Mouse (Mus musculus): ENCODE measurements at regions not wholly inside any gene's neighbourhood (a gene's known extent, or its start where the extent isn't known, plus 50 kb on each side); places are given as distances from the start of the nearest gene placed in this dataset.

GRCm38 (mm10) chr3:119895141-119895540, 110.9 kb upstream of the Ptbp2 start:
- no peak for TF ChIP-seq POLR2A (IDR thresholded peaks at IDR 0.05; ENCODE audit: borderline replicate concordance, extremely low read depth, insufficient read depth, insufficient read length, poor library complexity, severe bottlenecking)
- no peak for TF ChIP-seq CTCF (IDR thresholded peaks at IDR 0.05; ENCODE audit: borderline replicate concordance, extremely low read depth, insufficient read depth, insufficient read length)

Measured in brain, embryonic 14.5 days (tissue).